Mouse (Mus musculus) ES-Bruce4 (cell line): ENCODE measurements around the gene Tmod2.

ENCODE experiments used
- EP300 ChIP-seq: IDR thresholded peaks from 2 replicates; pipeline ENCODE4 v1.6.1; 2011; ENCODE audit warnings: low read depth, low read length; ENCODE audit not compliant: insufficient read depth
- POLR2A ChIP-seq: IDR thresholded peaks from one replicate; pipeline ENCODE4 v1.8.1; 2011; ENCODE audit warnings: low read length; ENCODE audit not compliant: insufficient read depth

- TF ChIP-seq EP300, result no peak
- TF ChIP-seq POLR2A, result no peak
These were observed 57.4 kb downstream of the Tmod2 start for GRCm38 (mm10) chr9:75553719-75554118.
